Mouse (Mus musculus): ENCODE results near the gene Fam189a1.

- TF ChIP-seq CTCF (IDR thresholded peaks at IDR 0.05; ENCODE audit: control insufficient read depth, insufficient read depth, insufficient read length), result no peak
- TF ChIP-seq MAX (IDR thresholded peaks at IDR 0.05), result no peak
- no peak for TF ChIP-seq CEBPB (IDR thresholded peaks at IDR 0.05; ENCODE audit: low read depth)
These were observed 115.3 kb downstream of the Fam189a1 start for GRCm38 (mm10) chr7:65041106-65041505.
